Mouse (Mus musculus) liver, embryonic 14.5 days (tissue): ENCODE data around the gene 4930578C19Rik.

ENCODE experiments used
- CTCF ChIP-seq: IDR thresholded peaks from 2 replicates; pipeline ENCODE4 v1.5.1; 2016; ENCODE audit warnings: antibody characterized with exemption, low read depth, control low read depth
- EP300 ChIP-seq: IDR thresholded peaks from 2 replicates; pipeline ENCODE4 v1.6.1; 2016; ENCODE audit warnings: antibody characterized with exemption, low read depth

GRCm38 (mm10) chrX:18411071-18411840 lies 49.9 kb downstream of the 4930578C19Rik start:
- TF ChIP-seq CTCF (no peak), EP300 (no peak)
